Mouse (Mus musculus) A20 (cell line): ENCODE measurements at regions not wholly inside any gene's neighbourhood (a gene's known extent, or its start where the extent isn't known, plus 50 kb on each side); places are given as distances from the start of the nearest gene placed in this dataset.
"Not testable (repeated sequence)": the region's sequence is repeated elsewhere in the genome, so short reads cannot be mapped to it uniquely, and the experiment has no call there.

Experiments
- DNase-seq: peaks from one replicate; pipeline ENCODE4 v3.0.0-alpha.2; 2011; ENCODE audit warnings: low read depth, low spot score

DNA sequence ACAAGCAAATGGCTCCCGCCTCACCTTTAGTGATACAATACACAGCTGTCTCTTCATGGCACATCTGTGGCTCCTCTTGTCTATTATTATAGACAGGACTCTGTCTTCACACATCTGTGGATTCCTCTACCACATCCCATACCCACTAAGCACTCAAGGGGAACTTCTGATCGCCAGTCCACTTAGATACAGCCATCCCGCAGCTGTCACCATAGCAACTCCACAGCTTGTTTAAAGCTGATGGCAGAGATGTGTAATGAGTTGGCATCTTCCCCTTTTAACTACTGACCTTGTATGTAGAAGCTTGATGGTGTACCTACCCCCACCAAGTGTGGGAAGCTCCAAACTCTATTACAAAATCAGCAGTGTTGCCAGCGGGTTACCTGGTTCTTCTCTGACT lies 109.5 kb upstream of the Pfn2 start:
- DNase-seq, result peak; percentile 20

DNA sequence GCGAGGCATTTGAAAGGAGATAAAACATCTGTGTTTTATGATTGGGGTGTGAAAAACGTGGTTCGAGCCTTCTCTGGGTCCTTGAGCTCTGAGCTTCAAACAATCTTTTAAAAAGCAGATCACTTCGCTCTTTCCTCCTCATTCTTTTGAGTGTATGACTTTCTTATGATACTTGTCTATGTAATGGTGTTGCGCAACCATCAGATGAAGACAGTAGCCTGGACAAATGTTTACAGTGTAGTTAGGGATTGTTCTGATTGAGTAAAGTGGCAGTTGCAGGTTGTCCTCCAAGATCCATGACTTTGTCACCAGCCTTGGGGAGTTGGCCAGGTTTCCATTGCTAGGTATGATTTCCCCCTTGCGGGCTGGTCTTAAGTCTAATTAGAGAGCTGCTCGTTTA lies 116.1 kb upstream of the Pfn2 start:
- no peak for DNase-seq

DNA sequence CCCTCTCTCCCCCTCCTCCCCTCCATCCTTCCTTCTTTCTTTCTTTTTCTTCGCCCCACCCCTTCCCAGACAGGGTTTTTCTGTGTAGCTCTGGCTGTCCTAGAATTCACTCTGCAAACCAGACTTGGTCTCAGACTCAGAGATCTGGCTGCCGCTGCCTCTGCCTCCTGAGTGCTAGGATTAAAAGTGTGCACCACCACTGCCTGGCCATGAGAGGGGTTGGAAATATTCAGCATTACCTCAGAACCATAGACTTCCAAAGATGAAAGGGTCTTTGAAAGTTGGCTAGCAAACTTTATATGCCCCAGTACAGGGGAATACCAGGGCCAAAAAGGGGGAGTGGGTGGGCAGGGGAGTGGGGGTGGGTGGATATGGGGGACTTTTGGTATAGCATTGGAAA lies 122.7 kb upstream of the Pfn2 start:
- not testable (repeated sequence) for DNase-seq

DNA sequence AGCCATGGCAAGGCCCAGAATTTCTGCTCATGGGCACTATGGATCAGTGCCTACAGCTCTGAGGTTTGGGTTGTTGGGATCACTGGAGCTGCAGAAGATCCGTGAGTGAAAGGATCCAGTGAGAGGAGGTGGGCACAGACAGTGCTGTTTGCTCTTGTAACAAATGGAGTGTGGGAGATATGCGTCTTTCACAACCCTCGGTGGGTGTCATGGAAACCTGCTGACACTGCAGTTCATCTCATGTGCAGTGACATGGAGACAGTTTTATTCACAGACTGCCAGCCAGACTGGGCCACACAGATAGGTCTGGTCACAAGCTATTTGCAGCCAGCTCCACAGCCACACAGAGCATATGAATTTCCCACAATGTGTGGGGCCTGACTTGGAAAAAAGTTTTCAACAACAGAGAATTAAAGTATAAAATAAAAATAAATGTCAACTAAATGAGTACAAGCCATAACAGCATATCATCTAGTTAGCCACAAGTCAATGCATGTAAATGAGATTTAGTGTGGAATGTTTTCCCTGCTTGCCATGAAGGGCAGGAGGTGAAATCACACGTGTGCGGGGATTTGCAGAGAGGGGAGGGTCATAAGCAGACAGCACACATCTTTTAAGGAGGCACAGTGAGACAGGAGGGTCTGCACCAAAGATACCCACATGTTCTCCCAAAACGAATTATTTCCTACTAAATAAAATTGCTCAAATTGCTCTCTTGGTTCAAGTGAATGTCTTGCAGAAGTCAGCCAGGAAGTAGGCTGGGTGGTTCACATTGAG lies 124.8 kb upstream of the Pfn2 start:
- DNase-seq, result no peak

DNA sequence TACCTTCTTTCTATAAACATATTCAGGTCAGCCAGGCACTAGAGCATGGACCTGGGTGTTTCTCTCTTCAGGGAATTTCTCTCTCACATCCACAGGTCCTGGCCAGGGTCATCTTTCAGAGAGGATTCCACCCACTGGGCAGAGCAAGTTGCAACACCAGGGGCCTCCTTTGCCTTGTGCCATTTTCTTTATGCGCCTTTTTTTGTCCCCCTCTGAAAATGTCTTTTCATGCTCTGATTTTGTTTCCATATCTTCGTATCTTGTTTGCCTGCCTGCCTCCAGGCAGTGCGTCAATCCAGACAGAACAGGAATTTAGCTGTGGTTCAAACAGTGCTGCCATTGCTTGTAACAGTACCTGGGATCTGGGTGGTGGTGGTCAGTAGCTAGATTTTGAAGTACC lies 125.7 kb upstream of the Pfn2 start:
- no peak for DNase-seq

DNA sequence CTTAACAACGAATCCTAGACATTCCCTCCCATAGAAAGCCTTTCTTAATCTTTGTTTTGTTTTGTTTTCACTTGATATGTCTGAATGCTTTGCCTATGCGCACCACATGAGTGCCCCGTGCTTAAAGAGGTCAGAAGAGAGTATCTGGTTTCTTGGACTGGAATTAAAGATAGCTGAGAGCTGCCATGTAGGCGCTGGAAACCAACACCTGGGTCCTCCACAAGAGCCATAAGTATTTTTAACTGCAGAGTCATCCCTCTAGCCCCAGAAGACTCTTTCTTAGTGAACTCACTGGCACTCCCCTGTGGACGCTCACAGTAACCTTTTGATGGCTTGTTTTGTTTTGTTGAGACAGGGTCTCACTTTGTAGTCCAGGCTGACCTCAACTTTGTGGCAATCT lies 127.5 kb upstream of the Pfn2 start:
- peak; percentile 7 for DNase-seq

DNA sequence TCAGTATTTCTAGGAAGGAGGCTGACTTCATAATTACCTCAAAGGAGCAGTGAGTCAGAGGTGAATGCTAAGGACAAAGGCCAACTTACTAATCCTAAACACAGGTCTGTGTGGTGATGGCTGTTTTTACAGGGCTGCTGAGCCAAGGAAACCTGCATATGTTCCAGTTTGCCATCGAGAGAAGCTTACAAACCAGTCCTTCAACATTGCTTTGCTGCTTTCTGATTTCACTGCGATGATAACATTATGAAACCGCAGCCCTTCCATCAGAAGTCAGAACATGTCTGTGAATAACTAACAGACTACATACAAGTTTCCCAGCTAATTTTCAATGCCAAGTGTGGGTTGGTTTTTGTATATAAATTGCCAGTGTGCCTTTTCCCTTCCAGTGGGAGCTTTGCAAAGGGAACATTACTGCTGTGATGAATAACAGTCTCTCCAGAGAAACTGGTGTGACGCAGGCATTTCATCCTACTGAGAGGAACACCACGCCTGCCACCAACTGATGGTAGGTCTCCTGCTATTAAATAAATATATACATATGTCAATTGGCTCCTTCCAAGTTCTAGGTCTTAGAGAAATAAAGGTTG lies 128.9 kb upstream of the Pfn2 start:
- no peak for DNase-seq

DNA sequence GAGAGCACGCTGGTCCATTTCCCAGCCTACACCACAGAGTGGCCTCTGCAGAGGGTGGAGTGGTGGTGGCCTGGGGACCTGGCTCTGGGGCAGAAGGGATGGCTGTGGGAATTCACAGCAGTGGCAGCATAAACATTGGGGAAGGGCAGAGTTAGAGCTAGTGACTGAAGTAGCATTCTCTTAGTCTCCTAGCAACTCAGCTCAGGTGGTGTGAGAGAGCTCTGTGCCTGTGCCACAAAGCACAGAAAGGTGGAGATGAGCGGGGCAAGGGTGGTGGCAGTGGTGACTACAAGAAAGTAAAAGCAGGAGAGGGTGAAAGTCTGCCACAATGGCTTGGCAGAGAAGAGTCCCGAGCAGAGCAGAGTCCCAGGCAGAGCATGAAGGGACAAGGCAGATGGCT lies 140.3 kb upstream of the Pfn2 start:
- no peak for DNase-seq

DNA sequence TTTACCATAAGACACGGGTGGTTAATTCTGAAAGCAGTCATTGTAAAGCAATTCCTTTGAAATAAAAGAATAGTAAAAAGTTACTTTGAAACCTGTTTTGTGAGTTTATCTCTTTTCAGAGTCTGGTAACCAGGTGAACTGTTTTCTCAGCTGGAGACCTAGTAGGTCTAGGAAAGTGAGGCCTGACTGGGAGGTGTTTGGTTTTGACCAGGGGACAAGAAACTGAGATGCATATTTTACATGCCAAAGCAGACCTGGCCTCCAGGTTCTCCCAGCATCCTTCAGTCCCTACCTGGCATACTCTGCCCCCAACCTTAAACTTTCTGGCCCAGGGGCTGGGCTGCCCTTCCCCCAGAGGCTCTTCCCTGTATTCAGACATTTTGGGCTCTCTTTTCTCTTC lies 142.9 kb upstream of the Pfn2 start:
- DNase-seq, result no peak

DNA sequence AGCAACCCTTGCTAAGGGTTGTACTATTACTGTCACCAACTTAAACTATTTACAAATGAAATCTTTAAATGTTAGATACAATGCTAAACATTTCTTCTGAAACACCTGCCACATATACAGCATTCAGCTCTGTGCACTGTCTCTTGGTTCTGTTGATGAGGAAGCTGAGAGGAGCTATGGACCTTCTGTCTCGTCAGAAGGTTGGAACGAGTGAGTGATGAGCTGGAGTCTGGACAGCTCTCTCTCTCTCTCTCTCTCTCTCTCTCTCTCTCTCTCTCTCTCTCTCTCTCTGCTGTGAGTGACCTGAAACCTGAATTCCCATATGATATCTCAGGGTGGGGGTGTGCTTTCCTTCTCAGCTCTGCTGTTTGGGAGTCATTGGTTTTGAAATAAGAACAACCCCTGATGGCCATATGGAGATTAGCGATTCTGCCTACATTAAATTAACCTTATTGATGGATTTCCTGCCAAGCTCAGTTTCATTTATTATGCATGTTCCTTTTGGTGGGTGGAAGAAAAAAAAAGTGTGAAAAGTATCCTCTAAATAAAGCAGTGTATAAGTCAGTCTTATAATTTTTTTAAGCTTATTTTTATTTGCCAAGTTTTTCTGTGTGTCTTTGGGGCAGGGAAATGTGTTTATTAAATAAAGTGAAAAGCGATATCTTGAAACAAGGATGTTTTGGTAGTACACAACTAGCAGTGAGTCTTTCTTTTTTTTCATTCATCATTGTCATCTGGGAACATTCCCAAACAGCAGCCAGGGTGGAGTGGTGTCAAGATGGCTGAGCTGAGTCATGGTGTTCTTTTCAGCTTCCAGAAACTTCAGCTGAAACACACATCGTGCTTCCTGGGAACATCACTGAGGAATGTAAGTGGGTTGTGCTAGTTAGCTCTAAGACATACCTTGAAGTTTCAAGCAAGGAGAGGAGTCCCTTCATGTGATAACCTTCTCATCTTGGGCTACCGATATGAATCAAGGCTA lies 150.5 kb upstream of the Pfn2 start:
- no peak for DNase-seq

DNA sequence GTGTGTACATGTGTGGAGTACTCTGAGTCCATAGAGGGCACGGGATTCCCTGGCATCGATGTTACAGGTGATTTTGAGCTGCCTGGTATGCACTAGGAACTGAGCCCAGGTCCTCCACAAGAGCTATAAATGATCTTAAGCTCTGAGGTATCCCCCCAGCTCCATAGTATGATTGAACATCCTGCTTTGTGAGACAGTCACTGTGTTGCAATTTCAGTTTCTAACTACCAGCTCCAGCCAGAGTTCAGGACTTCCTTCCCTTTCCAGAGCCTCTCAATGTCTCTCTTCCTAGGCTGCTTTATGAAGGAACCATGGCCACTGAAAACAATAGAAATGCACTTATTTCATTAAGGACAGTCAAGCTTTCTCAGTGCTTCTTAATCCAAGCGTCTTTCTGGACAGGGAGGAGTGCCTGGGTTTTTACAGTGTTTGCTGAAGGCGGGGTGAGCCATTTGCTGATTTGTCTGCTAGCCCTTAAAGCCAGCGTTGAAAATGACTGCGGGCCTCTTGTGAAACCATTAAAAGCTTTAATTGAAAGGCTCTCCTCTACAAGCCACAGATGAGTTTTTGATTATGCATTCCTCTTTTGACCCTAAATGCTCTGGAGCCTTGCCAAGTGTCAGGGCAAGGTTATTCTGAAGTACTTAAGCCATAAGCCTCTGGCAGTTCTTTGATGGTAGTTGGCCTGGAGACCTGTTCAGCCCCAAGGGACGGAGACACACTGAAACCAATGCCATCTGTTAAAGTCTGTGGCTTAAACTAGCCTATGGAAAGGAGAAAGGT lies 155.1 kb upstream of the Pfn2 start:
- no peak for DNase-seq

DNA sequence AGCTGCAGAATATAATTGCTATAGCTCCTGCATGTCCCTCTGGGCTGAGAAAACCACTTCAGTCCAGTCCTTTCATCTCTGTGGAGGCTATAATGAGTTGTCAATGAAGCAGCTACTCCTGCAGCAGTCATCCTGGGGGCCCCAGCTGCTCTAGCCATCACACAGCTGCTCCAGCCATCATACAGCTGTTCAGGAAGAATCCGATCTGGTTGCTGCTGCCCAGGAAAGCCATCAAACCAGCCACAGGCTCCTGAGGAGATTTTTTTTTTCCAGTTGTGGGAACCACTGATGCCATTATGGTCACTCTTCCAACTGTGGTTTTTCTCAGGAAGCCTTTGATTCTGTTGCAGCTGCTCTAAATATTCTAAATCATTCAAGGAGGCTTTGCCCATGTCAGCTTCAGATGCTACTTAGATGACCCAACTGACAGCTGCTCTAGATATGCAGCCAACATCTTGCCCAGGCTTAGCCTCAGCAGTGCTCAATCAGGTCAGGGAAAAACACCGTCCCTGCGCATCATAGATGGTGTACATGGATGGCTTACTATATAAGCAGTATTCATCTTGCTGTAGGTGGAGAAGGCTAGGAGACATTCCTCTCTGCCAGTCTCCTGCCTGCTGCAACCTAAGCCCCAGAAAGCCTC lies 177.0 kb upstream of the Pfn2 start:
- DNase-seq, result no peak

DNA sequence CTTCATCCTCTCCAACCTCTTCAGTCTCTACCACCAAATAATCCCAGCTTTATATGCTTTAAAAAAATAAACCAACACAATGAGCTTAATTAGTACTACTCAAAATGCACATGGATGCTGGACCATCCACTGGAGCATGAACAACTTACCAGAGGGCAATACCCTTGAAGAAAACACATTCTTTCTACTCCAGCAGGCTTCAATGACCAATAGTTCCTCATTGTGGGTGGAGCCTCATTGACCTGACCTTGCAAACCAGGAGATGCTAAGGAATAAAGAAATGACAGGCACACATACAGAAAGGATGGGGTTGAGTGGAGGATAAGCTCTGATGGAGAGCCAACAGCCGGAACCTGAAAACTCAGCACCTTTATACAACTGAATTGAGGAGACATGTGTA lies 201.7 kb upstream of the Pfn2 start:
- no peak for DNase-seq

DNA sequence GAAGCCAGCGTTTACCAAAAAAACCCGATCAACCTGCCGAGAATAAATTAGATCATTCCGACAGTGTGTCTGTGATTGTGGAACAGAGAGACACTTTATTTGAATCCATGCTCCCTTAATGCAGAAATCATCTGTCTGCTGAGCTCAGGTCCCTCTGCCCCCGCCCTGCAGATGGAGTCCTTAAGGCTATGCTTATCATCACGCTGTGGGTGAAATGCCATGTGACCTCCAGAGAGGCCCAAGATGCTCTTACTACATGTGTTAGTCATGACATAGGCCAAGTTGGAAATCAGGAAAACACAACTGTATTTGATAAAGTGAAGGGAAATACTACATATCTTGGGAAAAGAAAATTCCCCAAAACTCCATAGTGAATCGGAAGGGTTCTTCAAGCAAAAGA lies 206.8 kb upstream of the Pfn2 start:
- no peak for DNase-seq

DNA sequence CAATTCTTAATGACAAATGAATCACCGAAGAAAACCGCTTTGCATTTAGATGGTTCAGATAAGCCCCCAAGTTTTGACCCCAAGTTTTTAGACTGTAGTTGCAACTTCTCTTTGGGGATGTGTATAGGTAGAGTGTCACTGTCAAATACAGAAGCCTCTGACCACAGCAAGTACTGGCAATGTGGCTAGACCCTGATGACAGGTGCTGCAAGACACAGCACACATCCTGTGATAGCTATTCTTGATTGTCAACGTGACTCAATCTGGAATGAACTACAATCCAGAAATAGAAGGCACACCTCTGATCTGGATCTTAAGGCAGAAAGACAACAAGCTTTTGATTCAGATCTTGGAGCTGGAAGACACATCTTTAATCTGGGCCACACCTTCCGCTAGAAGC lies 207.3 kb upstream of the Pfn2 start:
- no peak for DNase-seq

DNA sequence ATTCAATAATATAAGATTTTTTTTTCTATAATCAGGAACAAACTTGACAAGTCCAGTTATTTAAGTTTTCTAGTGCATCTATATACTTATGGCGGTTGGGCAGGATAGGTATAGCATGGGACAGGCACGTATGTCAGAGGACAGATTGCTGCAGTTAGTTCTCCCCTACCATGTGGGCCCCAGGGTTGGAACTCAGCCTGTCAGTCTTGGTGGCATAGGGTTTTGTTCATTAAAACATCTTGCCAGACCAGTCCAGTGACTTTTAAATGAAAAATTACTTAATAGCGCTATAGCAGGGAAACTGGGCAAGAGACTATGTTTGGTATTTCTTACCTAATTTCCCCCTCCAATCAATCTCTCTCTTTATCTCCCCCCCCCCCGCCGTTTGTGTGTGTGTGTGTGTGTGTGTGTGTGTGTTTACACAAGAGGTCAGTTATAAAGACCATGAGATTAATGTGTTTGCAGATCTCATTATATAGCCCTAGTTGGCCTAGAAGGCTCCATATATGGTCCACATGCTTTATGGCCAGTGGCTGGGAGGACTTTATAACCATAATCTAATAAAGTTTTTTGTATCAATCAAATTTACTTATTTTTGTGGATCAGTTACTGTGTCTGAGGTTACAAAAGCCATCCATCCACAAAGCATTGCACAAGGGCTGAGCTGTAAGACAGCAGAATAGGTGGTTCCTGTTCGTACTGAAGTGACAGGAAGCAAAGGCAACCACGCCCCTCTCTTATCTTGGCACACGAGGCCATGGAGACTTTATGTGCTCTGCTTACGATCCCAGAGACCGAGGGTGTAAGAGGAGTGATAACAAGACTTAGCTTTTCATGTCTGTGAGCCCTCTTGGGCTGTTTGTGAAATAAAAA lies 208.5 kb upstream of the Pfn2 start:
- no peak for DNase-seq

DNA sequence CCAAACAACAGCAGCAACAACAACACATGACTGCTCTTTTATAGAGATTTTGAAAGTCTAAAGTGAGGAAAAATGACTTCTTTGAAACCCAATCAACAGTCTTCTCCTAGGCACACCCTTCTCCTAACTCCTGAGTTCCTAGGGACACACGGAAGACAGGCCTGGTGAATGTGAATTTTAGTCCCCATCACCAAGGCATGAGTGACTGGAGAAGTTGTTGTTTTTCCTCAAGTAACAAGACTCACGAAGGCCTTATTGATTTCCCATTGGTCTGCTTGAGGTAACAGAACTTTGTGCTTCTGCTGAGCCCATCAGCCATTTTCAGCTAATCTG lies 209.2 kb upstream of the Pfn2 start:
- DNase-seq, result no peak

DNA sequence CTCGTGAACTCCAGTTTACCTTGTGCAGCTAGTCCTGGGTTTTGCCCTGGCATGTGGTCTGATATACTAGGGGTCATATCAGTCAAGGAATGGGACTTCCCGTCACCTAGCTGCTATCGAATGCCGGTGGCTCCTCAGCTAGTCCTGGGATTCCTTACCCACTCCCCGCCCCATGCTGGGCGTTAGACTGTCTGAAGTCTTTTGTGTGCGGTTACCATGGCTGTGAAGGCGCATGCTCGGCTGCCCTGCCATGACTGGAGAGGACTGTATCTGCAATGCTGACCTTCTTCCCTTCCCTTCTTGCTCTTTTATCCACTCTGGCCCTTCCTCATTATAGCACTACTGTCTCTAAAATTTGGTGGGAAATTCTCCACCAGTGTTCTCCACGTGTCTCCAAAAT lies 210.3 kb upstream of the Pfn2 start:
- no peak for DNase-seq

DNA sequence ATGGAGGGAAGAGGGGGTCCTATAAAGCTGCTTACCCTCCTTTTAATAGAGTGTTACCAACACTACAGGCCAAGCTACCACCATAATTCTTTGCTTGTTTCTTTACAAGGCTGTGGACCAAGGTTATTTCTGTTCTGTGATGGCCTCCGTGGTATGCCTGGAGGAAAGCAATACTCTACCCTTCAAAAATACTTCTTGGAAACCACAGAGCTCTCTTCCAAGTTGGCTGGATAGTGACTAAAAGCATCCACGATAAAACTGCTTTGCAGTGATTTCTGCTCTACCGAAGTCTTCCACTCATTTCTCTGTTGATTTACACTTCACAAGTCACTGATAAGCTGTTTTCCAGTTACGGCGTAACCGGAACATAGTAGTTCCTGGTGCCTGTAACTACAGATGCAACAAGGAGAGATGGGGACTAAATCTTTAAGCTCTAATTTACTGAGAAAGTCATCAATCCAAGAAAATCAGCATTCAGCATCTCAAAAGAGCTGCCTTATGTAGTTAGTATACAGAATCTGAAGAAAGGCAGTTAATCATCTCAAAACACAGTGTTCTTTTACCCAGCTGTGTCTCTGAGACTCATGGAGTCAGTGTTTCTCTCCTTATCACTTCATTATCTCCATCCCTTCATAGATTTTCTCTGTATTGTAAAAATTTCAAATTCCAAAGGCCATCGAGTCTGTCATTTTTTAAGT lies 216.1 kb upstream of the Pfn2 start:
- DNase-seq, result no peak

DNA sequence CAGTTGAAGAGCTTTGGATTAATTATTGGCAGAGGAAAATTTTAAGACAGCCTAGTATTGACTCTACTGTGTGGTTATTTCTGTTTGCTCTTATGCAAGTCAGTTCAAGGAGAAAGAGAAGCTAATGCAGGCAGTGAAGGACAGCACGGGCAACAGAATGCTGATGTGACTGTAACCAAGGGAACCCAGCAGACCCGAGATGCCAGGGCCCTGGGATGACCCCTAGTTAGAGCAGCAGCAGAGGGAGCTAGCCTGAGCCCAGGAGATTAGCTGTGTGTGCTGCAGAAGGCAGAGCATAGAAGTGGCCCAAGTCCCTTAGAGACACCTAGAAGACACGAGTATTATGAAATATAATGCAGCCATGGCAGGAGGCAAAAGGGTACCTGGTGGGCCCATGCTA lies 223.7 kb upstream of the Pfn2 start:
- DNase-seq, result no peak
